12 mouse cellular contexts compared by ENCODE assay signal in genomic region chr11:99136361-99136760, GRCm38 (mm10). TPM values are rescaled to one million over a fixed set of nuclear protein-coding genes. Genes with fewer than 3 reads are reported as not detected.
DNase-seq lines count a peak whose midpoint lies in the region; ATAC-seq lines count a peak whose summit lies in the region.
"Had no signal": no experiment of that assay in that cellular context is flagged by ENCODE, and none has a peak within 500 bp of the region (broad histone marks: within the 10 kb centered on the region; RNA-seq: fewer than 3 reads in every experiment).

No protein-coding gene starts in this region.

- no peak overlapping the region for H3K4me3 ChIP-seq in forebrain, embryonic 10.5 days
- H3K4me3 ChIP-seq in forebrain, embryonic 15.5 days: no peak overlapping the region
- H3K4me3 ChIP-seq in midbrain, embryonic 11.5 days (ENCODE audit: low read depth, low read length): no peak overlapping the region
- no peak overlapping the region for H3K4me3 ChIP-seq in midbrain, embryonic 15.5 days
- H3K4me3 ChIP-seq in limb, embryonic 13.5 days: no peak overlapping the region
- H3K4me3 ChIP-seq in hindbrain, embryonic 12.5 days: no peak overlapping the region
- H3K4me3 ChIP-seq: layer of hippocampus, adult 2 months had no signal

- peaks cover 47% of the 10 kb centered on the region for H3K4me1 ChIP-seq in forebrain, embryonic 10.5 days
- peaks cover 9% of the 10 kb centered on the region for H3K4me1 ChIP-seq in forebrain, embryonic 15.5 days
- peaks cover 16% of the 10 kb centered on the region for H3K4me1 ChIP-seq in midbrain, embryonic 11.5 days (ENCODE audit: control insufficient read depth, insufficient read depth, low read length)
- H3K4me1 ChIP-seq in midbrain, embryonic 15.5 days: peaks cover 11% of the 10 kb centered on the region
- peaks cover 64% of the 10 kb centered on the region for H3K4me1 ChIP-seq in limb, embryonic 13.5 days
- H3K4me1 ChIP-seq in hindbrain, embryonic 12.5 days: peaks cover 31% of the 10 kb centered on the region

- H3K9me3 ChIP-seq in forebrain, embryonic 10.5 days: no peaks in the 10 kb centered on the region
- no peaks in the 10 kb centered on the region for H3K9me3 ChIP-seq in forebrain, embryonic 15.5 days
- H3K9me3 ChIP-seq in midbrain, embryonic 11.5 days (ENCODE audit: control insufficient read depth, low read length): no peaks in the 10 kb centered on the region
- no peaks in the 10 kb centered on the region for H3K9me3 ChIP-seq in midbrain, embryonic 15.5 days
- H3K9me3 ChIP-seq in limb, embryonic 13.5 days: no peaks in the 10 kb centered on the region
- no peaks in the 10 kb centered on the region for H3K9me3 ChIP-seq in hindbrain, embryonic 12.5 days (replicated peaks)

- H3K27ac ChIP-seq in forebrain, embryonic 10.5 days: peak overlapping the region; percentile 74
- no peak overlapping the region for H3K27ac ChIP-seq in forebrain, embryonic 15.5 days (replicated peaks)
- H3K27ac ChIP-seq in midbrain, embryonic 11.5 days (ENCODE audit: low read depth, low read length): no peak overlapping the region
- no peak overlapping the region for H3K27ac ChIP-seq in midbrain, embryonic 15.5 days
- peak overlapping the region; percentile 22; the same call in 1 of the 2 replicates for H3K27ac ChIP-seq in limb, embryonic 13.5 days
- H3K27ac ChIP-seq in hindbrain, embryonic 12.5 days: no peak overlapping the region
- H3K27ac ChIP-seq: layer of hippocampus, adult 2 months had no signal

- 63% methylated on average over 3 of the region's 3 CpGs for WGBS in forebrain, embryonic 10.5 days
- 35% methylated on average over 3 of the region's 3 CpGs for WGBS in forebrain, embryonic 15.5 days
- 60% methylated on average over 3 of the region's 3 CpGs for WGBS in midbrain, embryonic 11.5 days
- WGBS in midbrain, embryonic 15.5 days: 51% methylated on average over 3 of the region's 3 CpGs
- 47% methylated on average over 3 of the region's 3 CpGs for WGBS in limb, embryonic 13.5 days
- WGBS in hindbrain, embryonic 12.5 days: 43% methylated on average over 3 of the region's 3 CpGs

- no peaks in the 10 kb centered on the region for H3K27me3 ChIP-seq in forebrain, embryonic 10.5 days (ENCODE audit: poor library complexity, severe bottlenecking)
- H3K27me3 ChIP-seq in forebrain, embryonic 15.5 days: no peaks in the 10 kb centered on the region
- no peaks in the 10 kb centered on the region for H3K27me3 ChIP-seq in midbrain, embryonic 11.5 days (ENCODE audit: control insufficient read depth, insufficient read depth, low read length)
- no peaks in the 10 kb centered on the region for H3K27me3 ChIP-seq in midbrain, embryonic 15.5 days (replicated peaks)
- H3K27me3 ChIP-seq in limb, embryonic 13.5 days: no peaks in the 10 kb centered on the region
- H3K27me3 ChIP-seq in hindbrain, embryonic 12.5 days: no peaks in the 10 kb centered on the region

- H3K9ac ChIP-seq in forebrain, embryonic 15.5 days (replicated peaks): no peak overlapping the region
- H3K9ac ChIP-seq in midbrain, embryonic 11.5 days (ENCODE audit: low read length): no peak overlapping the region
- no peak overlapping the region for H3K9ac ChIP-seq in midbrain, embryonic 15.5 days
- no peak overlapping the region for H3K9ac ChIP-seq in limb, embryonic 13.5 days
- no peak overlapping the region for H3K9ac ChIP-seq in hindbrain, embryonic 12.5 days

- no peak for DNase-seq in forebrain, embryonic 10.5 days (ENCODE audit: extremely low spot score, low spot score)
- DNase-seq in midbrain, embryonic 11.5 days (ENCODE audit: low spot score, missing footprints): peak; percentile 81
- DNase-seq in thymus, postnatal 36 days: peak; percentile 84 to 94
- DNase-seq in cerebellum, adult 11-12 months: no peak
- DNase-seq: liver had no signal

- H3K4me2 ChIP-seq in forebrain, embryonic 15.5 days (replicated peaks): no peak overlapping the region
- no peak overlapping the region for H3K4me2 ChIP-seq in midbrain, embryonic 11.5 days
- no peak overlapping the region for H3K4me2 ChIP-seq in midbrain, embryonic 15.5 days
- no peak overlapping the region for H3K4me2 ChIP-seq in limb, embryonic 13.5 days (replicated peaks)
- H3K4me2 ChIP-seq in hindbrain, embryonic 12.5 days (replicated peaks): no peak overlapping the region

- no peak for ATAC-seq in forebrain, embryonic 15.5 days (replicated peaks)
- no peak for ATAC-seq in midbrain, embryonic 11.5 days (ENCODE audit: low FRiP score)
- ATAC-seq in midbrain, embryonic 15.5 days (replicated peaks): no peak
- ATAC-seq in limb, embryonic 13.5 days (ENCODE audit: low FRiP score, low read depth): no peak
- ATAC-seq in hindbrain, embryonic 12.5 days (ENCODE audit: low FRiP score): no peak
- ATAC-seq: forebrain, embryonic 14.5 days had no signal

- H3K36me3 ChIP-seq in forebrain, embryonic 10.5 days (replicated peaks): no peaks in the 10 kb centered on the region
- H3K36me3 ChIP-seq in forebrain, embryonic 15.5 days: no peaks in the 10 kb centered on the region
- no peaks in the 10 kb centered on the region for H3K36me3 ChIP-seq in midbrain, embryonic 11.5 days (ENCODE audit: control insufficient read depth, insufficient read depth, low read length)
- no peaks in the 10 kb centered on the region for H3K36me3 ChIP-seq in midbrain, embryonic 15.5 days (replicated peaks)
- H3K36me3 ChIP-seq in limb, embryonic 13.5 days: no peaks in the 10 kb centered on the region
- no peaks in the 10 kb centered on the region for H3K36me3 ChIP-seq in hindbrain, embryonic 12.5 days

RNA-seq across cellular contexts. Expression of gene Ccr7, which starts 18.5 kb away (rescaled TPM):
- polyA plus RNA-seq in forebrain, embryonic 10.5 days (2016; fragmentation: Nextera tagmentation; extraction: Ambion mirVana): 0.25 and 0.30 TPM in 2 replicates
- not detected in 2 replicates for polyA plus RNA-seq in forebrain, embryonic 15.5 days (2015; fragmentation: Nextera tagmentation; extraction: Ambion mirVana)
- 0.41 TPM in 1 of 2 replicates, not detected in the other for polyA plus RNA-seq in midbrain, embryonic 11.5 days (2014; fragmentation: Nextera tagmentation; extraction: Ambion mirVana)
- 0.09 TPM in 1 of 2 replicates, not detected in the other for polyA plus RNA-seq in midbrain, embryonic 15.5 days (2015; fragmentation: Nextera tagmentation; extraction: Ambion mirVana)
- 0.39 and 0.83 TPM in 2 replicates for polyA plus RNA-seq in limb, embryonic 13.5 days (2015; fragmentation: Nextera tagmentation; extraction: Ambion mirVana)
- polyA plus RNA-seq in hindbrain, embryonic 12.5 days (2016; fragmentation: Nextera tagmentation; extraction: Ambion mirVana): 0.25 and 0.42 TPM in 2 replicates
- polyA plus RNA-seq: forebrain, embryonic 14.5 days; neural tube, embryonic 14.5 days had no signal

RNA-seq across cellular contexts. Expression of gene Tns4, which starts 47.3 kb away (rescaled TPM):
- 0.49 and 0.81 TPM in 2 replicates for polyA plus RNA-seq in forebrain, embryonic 10.5 days (2016; fragmentation: Nextera tagmentation; extraction: Ambion mirVana)
- polyA plus RNA-seq in forebrain, embryonic 15.5 days (2015; fragmentation: Nextera tagmentation; extraction: Ambion mirVana): 0.09 TPM in 1 of 2 replicates, not detected in the other
- polyA plus RNA-seq in midbrain, embryonic 11.5 days (2014; fragmentation: Nextera tagmentation; extraction: Ambion mirVana): 0.23 and 0.67 TPM in 2 replicates
- 0.09 TPM in 1 of 2 replicates, not detected in the other for polyA plus RNA-seq in midbrain, embryonic 15.5 days (2015; fragmentation: Nextera tagmentation; extraction: Ambion mirVana)
- 0.55 and 1.2 TPM in 2 replicates for polyA plus RNA-seq in limb, embryonic 13.5 days (2015; fragmentation: Nextera tagmentation; extraction: Ambion mirVana)
- polyA plus RNA-seq in hindbrain, embryonic 12.5 days (2016; fragmentation: Nextera tagmentation; extraction: Ambion mirVana): 0.32 and 0.36 TPM in 2 replicates
- polyA plus RNA-seq: neural tube, embryonic 14.5 days had no signal

Comparison
In these comparisons a context has a peak if more than half of its experiments do, and no peak if none do; other contexts are left out.
1. H3K27ac ChIP-seq: peak in forebrain, embryonic 10.5 days (single experiment) and limb, embryonic 13.5 days (single experiment); none in forebrain, embryonic 15.5 days (single experiment), midbrain, embryonic 11.5 days (single experiment), midbrain, embryonic 15.5 days (single experiment) and hindbrain, embryonic 12.5 days (single experiment).
2. DNase-seq: peak in midbrain, embryonic 11.5 days (single experiment) and thymus, postnatal 36 days (2 of 2); none in forebrain, embryonic 10.5 days (single experiment) and cerebellum, adult 11-12 months (single experiment).